Mouse (Mus musculus): ENCODE data around the gene Mcf2l.

Mcf2l gene

GRCm38 (mm10) chr8:12998331-12998730 is 124.7 kb downstream of the Mcf2l start:
- DNase-seq: no peak

GRCm38 (mm10) chr8:12999793-13000192 is 126.2 kb downstream of the Mcf2l start:
- no peak for DNase-seq

GRCm38 (mm10) chr8:13007458-13007857 is 133.9 kb downstream of the Mcf2l start:
- DNase-seq: no peak

GRCm38 (mm10) chr8:13010313-13010712 is 136.7 kb downstream of the Mcf2l start:
- DNase-seq: no peak

- DNase-seq: no peak
Observed at GRCm38 (mm10) chr8:13019560-13019959, 146.0 kb downstream of the Mcf2l start.

- no peak for DNase-seq
Observed at GRCm38 (mm10) chr8:13021830-13022229, 148.2 kb downstream of the Mcf2l start.

- DNase-seq: no peak
Observed at GRCm38 (mm10) chr8:13025487-13026224, 152.1 kb downstream of the Mcf2l start, which contains the start of gene F7. Gene F7, plus strand, starts transcription at chr8:13026034.

GRCm38 (mm10) chr8:13027615-13028014 is 154.0 kb downstream of the Mcf2l start:
- DNase-seq: no peak

- peak; percentile 27 to 30 for DNase-seq
Observed at GRCm38 (mm10) chr8:13028482-13028881, 154.9 kb downstream of the Mcf2l start.

- DNase-seq: no peak
Observed at GRCm38 (mm10) chr8:13036346-13036812, 162.8 kb downstream of the Mcf2l start.

GRCm38 (mm10) chr8:13037015-13037414 is 163.4 kb downstream of the Mcf2l start, which contains the start of gene F10:
Gene F10, plus strand, starts transcription at chr8:13037308.
- no peak for DNase-seq

GRCm38 (mm10) chr8:13037569-13037968 is 164.0 kb downstream of the Mcf2l start:
- no peak for DNase-seq

GRCm38 (mm10) chr8:13039054-13039453 is 165.4 kb downstream of the Mcf2l start:
- DNase-seq: no peak

GRCm38 (mm10) chr8:13041459-13041858 is 167.9 kb downstream of the Mcf2l start:
- DNase-seq: no peak

GRCm38 (mm10) chr8:13047652-13048051 is 174.0 kb downstream of the Mcf2l start:
- DNase-seq: no peak

GRCm38 (mm10) chr8:13050550-13050949 is 176.9 kb downstream of the Mcf2l start:
- DNase-seq: no peak

GRCm38 (mm10) chr8:13057351-13057750 is 183.7 kb downstream of the Mcf2l start:
- no peak for DNase-seq

GRCm38 (mm10) chr8:13060441-13061150 is 187.0 kb downstream of the Mcf2l start, which contains the start of gene Proz:
Gene Proz, plus strand, starts transcription at chr8:13060914.
- no peak for DNase-seq

GRCm38 (mm10) chr8:13063112-13063511 is 189.5 kb downstream of the Mcf2l start:
- no peak for DNase-seq

Data from cerebellum, postnatal 36 days (tissue).